ENCODE assay signal across 8 mouse cellular contexts in the genomic region with DNA sequence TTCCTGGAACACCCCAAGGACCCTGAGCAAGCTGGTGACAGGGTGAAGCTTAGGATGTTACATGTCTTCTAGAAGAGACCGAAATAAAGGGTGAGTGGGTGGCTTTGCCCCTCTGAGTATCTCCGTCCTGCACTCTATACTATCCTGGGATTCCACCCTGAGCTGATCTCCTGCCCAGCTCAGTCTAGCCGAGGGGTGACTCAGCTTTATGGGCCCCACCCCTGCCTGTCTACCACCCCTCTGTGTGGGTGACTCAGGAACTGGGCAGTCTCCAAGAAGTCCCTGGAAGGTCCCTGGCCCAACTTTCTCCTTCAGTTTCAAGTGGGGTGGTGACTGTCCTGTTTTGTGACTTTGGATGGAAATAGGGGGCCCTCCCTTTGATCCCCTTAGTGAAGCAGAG. TPM values are rescaled to one million over a fixed set of nuclear protein-coding genes. Genes with fewer than 3 reads are reported as not detected.
DNase-seq lines count a peak whose midpoint lies in the region; ATAC-seq and TF ChIP-seq lines count a peak whose summit lies in the region.

No protein-coding gene starts in this region.

- in situ Hi-C loops in Patski (cut with MboI; ENCODE audit: low pct_unique_long_range_greater_than_20kb), result no loop called here

- no peaks in the 10 kb centered on the region for H3K36me3 ChIP-seq in liver, embryonic 12.5 days

- 43% methylated on average over 3 of the region's 3 CpGs for WGBS in liver, embryonic 12.5 days (ENCODE audit: insufficient replicate concordance)

- DNase-seq in 3T3-L1 (ENCODE audit: low read depth, low spot score), result peak; percentile 93
- peak; percentile 51 for DNase-seq in Patski (ENCODE audit: low read depth, low spot score)
- DNase-seq in fibroblast of lung, adult 2 months (ENCODE audit: low read depth), result peak; percentile 82
- DNase-seq in left cerebral cortex, adult 9 months (ENCODE audit: low spot score in 2 of 2), result no peak
- DNase-seq in thymus, adult 18-20 months, result no peak
- DNase-seq in frontal cortex, postnatal 14 days (ENCODE audit: low spot score in 2 of 2), result no peak
- no peak for DNase-seq in embryo, embryonic 10 days (ENCODE audit: low spot score)

- CTCF ChIA-PET in Patski (lab: Charles Lee), result interaction anchor here (0.8 kb wide), 1 partner anchor 13 kb away, joined by 3 read pairs; no protein-coding TSS in a partner anchor

- ATAC-seq in Patski, result peak; percentile 77
- peak; percentile 90 for ATAC-seq in liver, embryonic 12.5 days

- no peaks in the 10 kb centered on the region for H3K9me3 ChIP-seq in liver, embryonic 12.5 days (replicated peaks)

- no peak for TF ChIP-seq CTCF in Patski (IDR thresholded peaks at IDR 0.05)

- peak overlapping the region; percentile 95 for H3K27ac ChIP-seq in liver, embryonic 12.5 days

- peaks cover 89% of the 10 kb centered on the region for H3K4me1 ChIP-seq in liver, embryonic 12.5 days

- peak overlapping the region; percentile 58 for H3K9ac ChIP-seq in liver, embryonic 12.5 days

- H3K27me3 ChIP-seq in Patski, result no peaks in the 10 kb centered on the region
- H3K27me3 ChIP-seq in liver, embryonic 12.5 days (replicated peaks), result no peaks in the 10 kb centered on the region

- peak overlapping the region; percentile 94 for H3K4me2 ChIP-seq in liver, embryonic 12.5 days

- H3K4me3 ChIP-seq in liver, embryonic 12.5 days, result peak overlapping the region; percentile 78

- POLR2A ChIA-PET in Patski (lab: Charles Lee), result no interaction called here

RNA-seq across cellular contexts. Expression of a gene that starts 1.8 kb away (rescaled TPM):
- polyA plus RNA-seq in Patski (2021), result 26.7 TPM
- polyA plus RNA-seq in liver, embryonic 12.5 days (2016; fragmentation: Nextera tagmentation; extraction: Ambion mirVana), result 27.1 and 28.1 TPM in 2 replicates

RNA-seq across cellular contexts. Expression of a gene that starts 2.0 kb away (rescaled TPM):
- polyA plus RNA-seq in Patski (2021), result 226 TPM
- 186 and 192 TPM in 2 replicates for polyA plus RNA-seq in liver, embryonic 12.5 days (2016; fragmentation: Nextera tagmentation; extraction: Ambion mirVana)

RNA-seq across cellular contexts. Expression of a gene that starts 29.5 kb away (rescaled TPM):
- 53.0 TPM for polyA plus RNA-seq in Patski (2021)
- 62.7 and 64.0 TPM in 2 replicates for polyA plus RNA-seq in liver, embryonic 12.5 days (2016; fragmentation: Nextera tagmentation; extraction: Ambion mirVana)

RNA-seq across cellular contexts. Expression of a gene that starts 38.8 kb away (rescaled TPM):
- polyA plus RNA-seq in Patski (2021), result 0.15 TPM
- 2.2 and 2.7 TPM in 2 replicates for polyA plus RNA-seq in liver, embryonic 12.5 days (2016; fragmentation: Nextera tagmentation; extraction: Ambion mirVana)

RNA-seq across cellular contexts. Expression of a gene that starts 54.7 kb away (rescaled TPM):
- 28.2 TPM for polyA plus RNA-seq in Patski (2021)
- 9.6 and 10.0 TPM in 2 replicates for polyA plus RNA-seq in liver, embryonic 12.5 days (2016; fragmentation: Nextera tagmentation; extraction: Ambion mirVana)

Comparison
In these comparisons a context has a peak if more than half of its experiments do, and no peak if none do; other contexts are left out.
1. DNase-seq: peak in 3T3-L1 (single experiment), Patski (single experiment) and fibroblast of lung, adult 2 months (single experiment); none in left cerebral cortex, adult 9 months (0 of 2), thymus, adult 18-20 months (0 of 2), frontal cortex, postnatal 14 days (0 of 2) and embryo, embryonic 10 days (single experiment).